Mouse (Mus musculus) G1E (cell line): ENCODE data around the gene Hnrnpul1. TPM values are rescaled to one million over a fixed set of nuclear protein-coding genes. Genes with fewer than 3 reads are reported as not detected.
A peak's percentile ranks its signal among the peaks of the same experiment; 100 is the strongest.

Experiments used
- ATAC-seq: 2 replicates; pipeline ENCODE4 v1.8.0; 2016; ENCODE audit warnings: mild to moderate bottlenecking; ENCODE audit not compliant: insufficient number of reproducible peaks, poor library complexity, low FRiP score, severe bottlenecking; ENCODE audit errors: extremely low read depth
- DNase-seq: peaks from one replicate; pipeline ENCODE4 v3.0.0; 2012; ENCODE audit warnings: low spot score
- H3K27me3 ChIP-seq: 2 replicates; pipeline ENCODE4 v1.6.1; 2012; ENCODE audit warnings: mild to moderate bottlenecking, low read length, inconsistent platforms; ENCODE audit not compliant: insufficient read depth
- H3K36me3 ChIP-seq: replicated peaks from 2 replicates; pipeline ENCODE3; 2012; ENCODE audit warnings: mild to moderate bottlenecking, inconsistent platforms
- H3K4me1 ChIP-seq: 2 replicates; pipeline ENCODE4 v1.6.1; 2012; ENCODE audit warnings: low read depth, low read length, inconsistent platforms, mixed read lengths; ENCODE audit not compliant: insufficient read depth
- H3K4me3 ChIP-seq: 2 replicates; pipeline ENCODE4 v1.5.1; 2012; ENCODE audit warnings: low read depth, mild to moderate bottlenecking, inconsistent platforms, low read length, moderate library complexity, mixed read lengths
- H3K9me3 ChIP-seq: replicated peaks from 2 replicates; pipeline ENCODE4 v1.6.1; 2012; ENCODE audit warnings: inconsistent platforms
- CTCF ChIP-seq: IDR thresholded peaks from 2 replicates; pipeline ENCODE4 v1.5.1; 2012; ENCODE audit warnings: low read depth, low read length, inconsistent platforms, mixed read lengths
- GATA1 ChIP-seq: IDR thresholded peaks from 2 replicates; pipeline ENCODE4 v1.6.1; 2012; ENCODE audit warnings: borderline replicate concordance, low read length, inconsistent platforms, mixed read lengths
- GATA2 ChIP-seq: IDR thresholded peaks from 2 replicates; pipeline ENCODE4 v1.6.1; 2012; ENCODE audit warnings: low read depth, low read length, inconsistent platforms, borderline replicate concordance
- POLR2AphosphoS5 ChIP-seq: IDR thresholded peaks from 2 replicates; pipeline ENCODE4 v1.6.1; 2012; ENCODE audit warnings: low read depth, low read length, inconsistent platforms; ENCODE audit not compliant: insufficient replicate concordance
- TAL1 ChIP-seq: conservative IDR thresholded peaks from 2 replicates; pipeline ENCODE4 v1.6.1; 2012; ENCODE audit warnings: low read depth, low read length, inconsistent platforms, mixed read lengths
- polyA plus RNA-seq: library from polyadenylated mRNA; stranded (reverse); fragments of >175 nt; gene quantifications from 2 replicates; pipeline ENCODE4 v1.2.3, GENCODE M21; 2012
- total RNA-seq, 2 experiments: library from RNA; stranded (forward) in 1 of 2; stranded (reverse) in 1 of 2; fragments of 200-1000 nt in 1 of 2; fragments of >200 nt in 1 of 2; fragmentation: Nextera tagmentation in 1 of 2; gene quantifications; 2 replicates each; pipeline ENCODE4 v1.2.3; 2014 to 2017

Gene Hnrnpul1
- total and polyA plus RNA-seq, 3 experiments: 116 to 382 (median 375) TPM

DNA sequence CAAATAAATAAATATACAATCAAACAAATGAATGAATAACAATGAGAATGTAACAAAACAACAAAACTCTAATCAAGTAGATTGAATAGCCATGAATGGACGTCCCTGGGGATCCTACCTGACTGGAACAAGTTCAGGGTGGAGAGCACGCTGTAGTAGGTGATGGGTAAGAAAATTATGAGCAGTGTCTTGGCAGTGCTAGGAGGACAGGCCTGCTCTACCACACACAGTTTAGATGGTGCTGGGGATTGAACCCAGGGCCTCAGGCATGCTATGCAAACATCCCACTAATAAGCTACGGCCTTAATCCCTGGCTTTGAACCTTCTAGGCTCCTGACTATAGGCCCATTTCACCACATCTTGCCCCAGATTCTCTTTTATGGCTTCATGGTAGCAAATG is 37.1 kb downstream of the Hnrnpul1 start:
- H3K4me3 ChIP-seq: peak overlapping the region; percentile 74; the same call in 1 of the 2 replicates
- no peaks in the 10 kb centered on the region for H3K27me3 ChIP-seq
- H3K36me3 ChIP-seq: peaks cover 80% of the 10 kb centered on the region
- no peak for DNase-seq
- no peak for ATAC-seq
- no peak for TF ChIP-seq GATA1
- no peak; the same call in 1 of the 2 replicates for TF ChIP-seq POLR2AphosphoS5
- no peak for TF ChIP-seq TAL1
- no peak for TF ChIP-seq CTCF
- TF ChIP-seq GATA2: no peak
- H3K4me1 ChIP-seq: peaks cover 73% of the 10 kb centered on the region
- H3K9me3 ChIP-seq: no peaks in the 10 kb centered on the region

DNA sequence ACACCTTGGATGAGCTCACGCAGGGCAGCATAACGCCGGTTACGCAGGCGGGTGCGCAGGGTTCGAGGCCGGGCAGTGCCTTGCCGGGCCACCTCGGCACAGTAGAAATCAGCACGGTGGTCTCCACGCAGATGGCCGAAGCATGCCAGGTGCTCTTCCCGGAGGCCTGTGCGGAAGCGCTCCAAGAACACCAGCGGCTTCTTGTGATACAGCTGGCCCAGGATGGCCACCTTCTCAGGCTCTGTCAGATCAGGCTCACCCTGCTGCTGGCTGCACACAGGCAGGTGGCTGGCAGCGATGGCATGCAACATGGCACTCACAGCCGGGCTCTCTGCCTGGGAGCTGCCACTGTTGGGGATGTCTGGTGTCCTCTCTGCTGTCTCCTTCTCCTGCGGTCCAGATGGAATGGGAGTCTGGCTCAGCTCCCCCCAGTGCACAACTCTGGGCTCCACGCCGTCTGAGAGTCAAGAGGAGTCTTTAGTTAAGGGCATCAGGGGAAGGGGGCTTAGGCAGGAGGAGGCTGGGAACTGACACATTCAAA is 38.8 kb downstream of the Hnrnpul1 start:
- peaks cover 86% of the 10 kb centered on the region for H3K36me3 ChIP-seq
- no peaks in the 10 kb centered on the region for H3K27me3 ChIP-seq
- TF ChIP-seq POLR2AphosphoS5 (0 out of 2 replicates have a peak, but pooled peaks have one; percentile 37), GATA2 (no peak), TAL1 (no peak), CTCF (no peak), GATA1 (no peak)
- H3K4me1 ChIP-seq: peaks cover 78% of the 10 kb centered on the region
- no peak overlapping the region for H3K4me3 ChIP-seq
- no peaks in the 10 kb centered on the region for H3K9me3 ChIP-seq
- DNase-seq (no peak), ATAC-seq (no peak)

DNA sequence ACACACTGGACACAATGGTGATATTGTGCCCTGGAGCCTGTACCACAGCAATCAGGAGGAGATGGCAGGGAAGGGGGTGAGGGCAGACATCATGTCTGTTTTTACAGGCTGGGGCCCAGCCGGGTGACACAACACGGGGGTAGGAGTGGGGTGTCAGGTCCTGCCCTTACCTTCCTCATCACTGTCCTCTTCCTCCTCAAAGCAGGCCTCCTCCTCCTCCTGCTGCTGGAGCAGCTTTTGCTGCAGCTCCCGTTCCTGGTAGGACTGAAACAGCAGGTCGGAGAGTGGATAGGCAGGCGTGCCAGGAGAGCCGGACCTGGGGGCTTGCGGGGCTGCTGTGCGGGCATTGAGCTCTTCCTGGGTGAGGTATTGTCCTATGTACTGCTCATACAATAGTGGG is 40.0 kb downstream of the Hnrnpul1 start:
- DNase-seq (no peak), ATAC-seq (no peak)
- Histone ChIP-seq H3K4me3 (no peak overlapping the region), H3K9me3 (no peaks in the 10 kb centered on the region), H3K36me3 (peaks cover 86% of the 10 kb centered on the region), H3K27me3 (no peaks in the 10 kb centered on the region), H3K4me1 (peaks cover 78% of the 10 kb centered on the region)
- 0 out of 2 replicates have a peak, but pooled peaks have one; percentile 32 for TF ChIP-seq POLR2AphosphoS5
- TF ChIP-seq GATA1: no peak

DNA sequence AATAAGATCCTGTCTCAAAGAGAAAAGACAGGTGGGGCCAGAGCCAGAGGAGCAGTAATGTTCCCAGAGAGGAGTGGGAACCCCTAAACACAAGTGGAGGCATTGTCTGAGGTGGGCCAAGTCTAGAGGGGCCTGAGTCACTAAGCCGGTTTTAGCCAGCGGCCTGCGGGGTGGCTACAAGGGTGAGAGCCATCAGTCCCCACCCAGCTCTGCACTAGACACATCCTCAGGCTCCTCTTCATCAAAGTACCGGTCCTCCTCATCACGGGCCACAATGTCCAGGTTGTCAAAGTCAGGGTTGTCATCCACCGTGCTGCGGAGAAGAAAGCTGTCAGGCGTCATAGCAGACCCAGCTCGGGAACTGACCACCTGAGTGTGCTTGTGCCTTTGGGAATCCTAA is 41.8 kb downstream of the Hnrnpul1 start:
- peaks cover 99% of the 10 kb centered on the region for H3K36me3 ChIP-seq
- ATAC-seq: no peak
- TF ChIP-seq GATA2: no peak
- TF ChIP-seq POLR2AphosphoS5: 0 out of 2 replicates have a peak, but pooled peaks have one; percentile 13
- H3K9me3 ChIP-seq: no peaks in the 10 kb centered on the region
- H3K4me1 ChIP-seq: peaks cover 81% of the 10 kb centered on the region
- H3K4me3 ChIP-seq: no peak overlapping the region
- H3K27me3 ChIP-seq: no peaks in the 10 kb centered on the region
- DNase-seq: no peak

DNA sequence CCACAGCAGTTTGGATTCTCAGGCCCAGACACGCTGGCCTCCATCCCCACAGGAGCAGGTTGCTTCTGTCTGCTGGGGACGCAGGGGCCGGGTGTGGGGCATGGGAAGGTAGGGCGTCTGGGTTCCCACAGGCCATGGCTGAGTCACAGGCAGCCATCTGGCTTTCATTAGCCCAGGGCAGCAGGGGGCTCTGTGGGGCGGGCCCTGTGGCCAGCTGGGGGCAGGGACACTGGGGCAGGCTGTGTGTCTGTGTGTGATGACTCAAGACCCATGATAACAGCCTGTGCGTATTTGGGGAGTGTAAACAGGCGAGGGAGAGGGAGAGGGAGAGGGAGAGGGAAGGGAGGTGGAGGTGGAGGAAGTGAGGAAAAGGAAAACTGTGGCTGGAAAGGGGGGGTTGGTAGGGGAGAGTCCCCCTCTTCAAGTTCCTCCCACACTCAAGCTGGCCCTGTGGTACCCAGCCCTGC is 42.8 kb downstream of the Hnrnpul1 start:
- peak; percentile 62 for DNase-seq
- Histone ChIP-seq H3K4me1 (peaks cover 84% of the 10 kb centered on the region), H3K36me3 (peaks cover 100% of the 10 kb centered on the region), H3K27me3 (no peaks in the 10 kb centered on the region), H3K9me3 (no peaks in the 10 kb centered on the region), H3K4me3 (peak overlapping the region; percentile 5; the same call in 1 of the 2 replicates)
- ATAC-seq: peak; percentile 52
- no peak for TF ChIP-seq CTCF
- TF ChIP-seq POLR2AphosphoS5: no peak
- no peak for TF ChIP-seq GATA1

DNA sequence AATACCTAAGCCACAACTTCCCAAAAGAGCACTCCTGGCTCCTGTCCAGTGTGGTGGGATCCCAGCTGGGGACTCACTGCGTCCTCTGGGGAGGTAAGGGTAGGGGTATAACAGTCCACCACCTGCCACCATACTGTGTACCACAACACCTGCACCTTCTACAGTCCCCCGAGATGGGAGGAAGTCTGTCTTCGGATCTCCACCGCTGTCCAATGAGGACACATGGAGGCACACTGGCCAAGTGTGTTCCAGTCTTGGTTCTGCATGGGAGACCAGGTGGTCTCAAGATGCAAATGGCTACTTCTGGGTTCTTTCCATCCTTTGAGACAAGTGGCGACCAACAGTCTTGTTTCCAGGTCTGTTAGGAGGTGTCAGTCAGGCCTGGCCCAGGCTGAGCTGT is 43.4 kb downstream of the Hnrnpul1 start:
- DNase-seq (no peak), ATAC-seq (no peak)
- peaks cover 88% of the 10 kb centered on the region for H3K4me1 ChIP-seq

More for the DNA sequence above, 43.4 kb downstream of the Hnrnpul1 start:
- Histone ChIP-seq H3K27me3 (no peaks in the 10 kb centered on the region), H3K4me3 (no peak overlapping the region), H3K9me3 (no peaks in the 10 kb centered on the region), H3K36me3 (peaks cover 100% of the 10 kb centered on the region)
- TF ChIP-seq GATA2 (no peak), TAL1 (no peak), CTCF (no peak), POLR2AphosphoS5 (no peak), GATA1 (no peak)
